Mouse (Mus musculus) intestine, postnatal 0 days (tissue): Measurements from ENCODE around the gene Cerkl. TPM values are rescaled to one million over a fixed set of nuclear protein-coding genes. Genes with fewer than 3 reads are reported as not detected.

Experiments
- ATAC-seq: fragments of 200-750 bp; cut with Nextera tagmentation; 2 replicates; pipeline ENCODE4 v1.8.0; 2017; ENCODE audit warnings: mild to moderate bottlenecking, moderate TSS enrichment, moderate library complexity
- H3K27ac ChIP-seq: fragments of 300-500 bp; sonication (generic); 2 replicates; pipeline ENCODE4 v1.5.1; 2014; ENCODE audit warnings: mild to moderate bottlenecking, low read depth, low read length, moderate library complexity
- H3K27me3 ChIP-seq: fragments of 300-500 bp; sonication (generic); replicated peaks from 2 replicates; pipeline ENCODE4 v1.6.1; 2014; ENCODE audit warnings: low read length, mixed read lengths; ENCODE audit not compliant: control insufficient read depth, insufficient read depth
- H3K36me3 ChIP-seq: fragments of 300-500 bp; sonication (generic); 2 replicates; pipeline ENCODE4 v1.6.1; 2014; ENCODE audit warnings: mild to moderate bottlenecking, moderate library complexity; ENCODE audit not compliant: control insufficient read depth, insufficient read depth
- H3K4me1 ChIP-seq: fragments of 300-500 bp; sonication (generic); replicated peaks from 2 replicates; pipeline ENCODE4 v1.6.1; 2014; ENCODE audit warnings: antibody characterized with exemption, low read length, mixed read lengths; ENCODE audit not compliant: control insufficient read depth, insufficient read depth
- H3K4me2 ChIP-seq: fragments of 300-500 bp; sonication (generic); replicated peaks from 2 replicates; pipeline ENCODE4 v1.6.1; 2014; ENCODE audit warnings: low read depth, mild to moderate bottlenecking, moderate library complexity
- H3K4me3 ChIP-seq: fragments of 300-500 bp; sonication (generic); 2 replicates; pipeline ENCODE4 v1.5.1; 2014; ENCODE audit warnings: low read depth, low read length
- H3K9ac ChIP-seq: fragments of 300-500 bp; sonication (generic); 2 replicates; pipeline ENCODE4 v1.6.1; 2014; ENCODE audit warnings: mild to moderate bottlenecking, low read depth, low read length
- H3K9me3 ChIP-seq: fragments of 300-500 bp; sonication (generic); 2 replicates; pipeline ENCODE4 v1.6.1; 2016; ENCODE audit warnings: mixed run types; ENCODE audit not compliant: control insufficient read depth
- CTCF ChIP-seq: sonication (generic); IDR thresholded peaks from 2 replicates; pipeline ENCODE4 v1.5.1; 2016; ENCODE audit warnings: low read depth, mild to moderate bottlenecking, control low read depth, antibody characterized with exemption, moderate library complexity
- WGBS: fragments of 180-500 bp; shearing (Covaris S2); extraction: QIAGEN DNeasy Blood & Tissue Kit; methylation state at CpG from one replicate; pipeline ENCODE4 v1.1.7; 2014; 5-methylcytosine and 5-hydroxymethylcytosine counted together
- polyA plus RNA-seq: library from polyadenylated mRNA; unstranded; fragments of >200 nt; fragmentation: Nextera tagmentation; extraction: Ambion mirVana; gene quantifications from 2 replicates; pipeline ENCODE4 v1.2.1, GENCODE M21; 2015

Gene Cerkl
- polyA plus RNA-seq, 1 experiment from 2014 or later: 1.2 TPM

DNA sequence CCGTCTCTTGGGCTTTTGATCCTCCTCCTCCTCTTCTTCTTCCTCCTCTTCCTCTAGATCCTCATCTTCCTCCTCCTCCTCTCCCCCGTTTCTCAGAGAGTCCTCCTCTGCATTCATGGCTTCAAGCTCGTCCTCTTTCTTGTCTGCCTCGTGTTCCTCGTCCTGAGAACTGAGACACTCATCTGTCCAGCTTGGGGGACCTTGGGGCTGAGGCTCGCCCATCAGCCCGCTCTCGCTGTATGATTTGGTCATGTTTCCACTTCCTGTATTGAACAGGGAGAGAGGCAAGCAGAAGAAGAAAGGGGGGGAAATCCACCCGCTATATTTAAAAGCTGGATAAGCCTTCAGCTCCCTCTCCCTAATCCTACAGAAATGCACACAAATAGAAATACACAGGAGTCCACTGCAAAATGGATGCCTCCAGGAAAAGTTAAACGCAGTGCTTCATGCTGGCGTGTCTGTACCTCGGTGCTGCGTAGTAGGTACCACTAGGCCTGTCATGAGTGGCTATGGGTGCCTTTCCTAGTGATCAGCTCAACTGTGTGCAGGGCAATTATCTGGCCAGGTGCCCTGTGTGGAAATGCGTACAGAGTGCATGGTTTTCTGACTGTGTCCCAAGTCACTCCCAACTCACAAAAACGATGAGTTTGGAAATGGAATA lies 1.7 kb downstream of the Cerkl start:
- WGBS: 21% methylated on average over 15 of the region's 15 CpGs
- no peak for ATAC-seq
- no peaks in the 10 kb centered on the region for H3K4me1 ChIP-seq
- H3K27ac ChIP-seq: no peak overlapping the region
- no peaks in the 10 kb centered on the region for H3K36me3 ChIP-seq
- H3K27me3 ChIP-seq: peaks cover 66% of the 10 kb centered on the region
- H3K4me2 ChIP-seq: no peak overlapping the region
- no peak overlapping the region for H3K4me3 ChIP-seq
- no peaks in the 10 kb centered on the region for H3K9me3 ChIP-seq
- H3K9ac ChIP-seq: no peak overlapping the region
- no peak for TF ChIP-seq CTCF

DNA sequence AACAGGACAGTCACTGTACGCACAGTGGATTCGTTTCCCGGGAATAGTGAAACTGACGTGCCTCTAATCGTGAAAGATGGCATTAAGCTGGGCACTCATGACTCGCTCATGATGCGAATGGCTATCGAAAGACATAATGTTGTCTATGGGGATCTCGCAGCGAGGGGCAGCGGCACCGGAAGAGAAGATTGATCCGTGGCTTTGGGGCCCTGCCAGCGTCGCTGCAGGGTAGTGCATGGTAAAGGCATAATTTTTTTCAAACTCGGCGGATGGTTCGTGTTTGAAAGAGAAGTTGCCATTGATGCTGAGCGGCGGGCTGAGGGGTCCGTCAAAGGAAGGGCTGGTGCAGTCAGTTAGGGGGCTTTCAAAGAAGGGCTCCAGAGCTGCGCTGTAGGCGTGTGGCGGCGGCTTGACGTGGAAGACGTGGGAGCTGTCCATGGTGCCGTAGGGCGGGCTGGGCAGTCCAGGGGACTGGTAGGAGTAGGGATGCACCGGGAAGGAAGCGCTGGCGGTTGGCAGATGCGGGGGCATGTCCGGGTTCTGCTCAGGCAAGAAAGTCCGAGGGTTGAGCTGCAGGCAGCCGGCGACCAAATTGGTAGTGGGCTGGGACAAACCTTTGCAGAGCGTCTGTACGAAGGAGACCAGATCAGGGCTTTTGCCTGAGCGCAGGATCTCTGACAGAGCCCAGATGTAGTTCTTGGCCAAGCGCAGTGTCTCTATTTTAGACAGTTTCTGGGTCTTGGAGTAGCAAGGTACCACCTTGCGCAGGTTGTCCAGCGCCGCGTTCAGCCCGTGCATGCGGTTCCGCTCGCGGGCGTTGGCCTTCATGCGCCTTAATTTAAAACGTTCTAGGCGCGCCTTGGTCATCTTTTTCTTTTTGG lies 2.4 kb downstream of the Cerkl start:
- peak overlapping the region; percentile 78 for H3K4me2 ChIP-seq
- H3K36me3 ChIP-seq: no peaks in the 10 kb centered on the region
- no peak overlapping the region for H3K27ac ChIP-seq
- no peaks in the 10 kb centered on the region for H3K9me3 ChIP-seq
- ATAC-seq: peak; percentile 70
- H3K27me3 ChIP-seq: peaks cover 58% of the 10 kb centered on the region
- no peak overlapping the region for H3K9ac ChIP-seq
- no peaks in the 10 kb centered on the region for H3K4me1 ChIP-seq
- TF ChIP-seq CTCF: no peak
- WGBS: 4% methylated on average over 55 of the region's 55 CpGs
- H3K4me3 ChIP-seq: peak overlapping the region; percentile 45

DNA sequence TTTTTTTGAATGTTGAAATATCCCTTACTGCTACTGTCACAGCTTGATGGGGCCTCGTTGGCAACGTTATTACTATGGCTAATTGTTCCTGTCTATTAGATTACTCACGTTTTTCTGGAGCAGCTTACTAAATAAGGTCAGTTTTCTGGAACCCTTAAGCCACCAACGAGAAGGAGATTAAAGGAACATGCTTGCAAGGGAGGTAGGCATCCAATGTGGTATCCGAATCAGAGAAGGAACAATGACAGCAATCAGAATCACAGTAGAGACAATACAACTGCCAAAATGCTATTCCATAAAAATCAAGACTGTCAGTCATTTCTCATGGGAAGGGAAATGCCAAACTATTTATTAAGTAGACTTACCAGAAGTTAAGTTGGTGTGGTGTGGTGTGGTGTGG lies 5.1 kb downstream of the Cerkl start:
- Histone ChIP-seq H3K4me1 (no peaks in the 10 kb centered on the region), H3K4me2 (no peak overlapping the region), H3K9ac (no peak overlapping the region), H3K4me3 (no peak overlapping the region), H3K9me3 (no peaks in the 10 kb centered on the region), H3K27ac (no peak overlapping the region), H3K36me3 (no peaks in the 10 kb centered on the region), H3K27me3 (peaks cover 31% of the 10 kb centered on the region)
- WGBS: 51% methylated on average over 5 of the region's 5 CpGs
- ATAC-seq: no peak
- TF ChIP-seq CTCF: no peak

DNA sequence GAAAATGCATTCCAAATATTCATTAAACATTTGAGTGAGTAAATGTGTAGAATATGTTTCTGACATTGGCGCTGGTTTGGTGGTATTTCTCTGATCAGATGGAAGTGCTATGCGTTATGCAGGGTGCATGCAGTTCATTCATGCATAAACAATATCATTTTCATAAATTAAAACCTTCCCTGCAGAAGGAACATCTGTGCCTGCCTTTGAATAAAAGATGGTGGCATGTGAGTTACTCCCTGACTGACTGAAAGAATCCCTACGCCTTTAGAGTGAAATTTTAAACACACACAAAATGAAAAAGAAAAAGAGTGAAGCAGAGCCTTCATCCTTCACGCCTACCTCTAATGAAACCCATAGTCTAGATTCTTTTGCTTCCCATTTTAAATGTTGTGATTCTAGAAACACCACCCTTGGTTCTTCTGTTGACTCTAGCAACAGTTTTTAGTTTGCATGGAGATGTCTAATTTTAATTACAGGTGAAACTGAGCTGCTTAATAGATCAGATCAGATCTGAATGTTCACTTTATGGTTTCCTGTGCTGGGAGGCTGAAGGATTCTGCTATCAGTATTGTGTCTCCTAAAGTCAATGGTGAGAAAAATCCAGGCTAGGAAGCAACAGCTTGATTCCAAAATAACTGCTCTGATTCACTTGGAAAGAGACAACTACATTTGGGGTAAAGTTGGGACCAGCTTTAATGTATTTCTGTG lies 5.7 kb downstream of the Cerkl start:
- no peak overlapping the region for H3K4me3 ChIP-seq
- H3K27me3 ChIP-seq: peaks cover 25% of the 10 kb centered on the region
- no peaks in the 10 kb centered on the region for H3K9me3 ChIP-seq
- 69% methylated on average over 4 of the region's 4 CpGs for WGBS
- no peak for TF ChIP-seq CTCF
- H3K9ac ChIP-seq: no peak overlapping the region
- H3K4me1 ChIP-seq: no peaks in the 10 kb centered on the region
- no peak for ATAC-seq
- no peaks in the 10 kb centered on the region for H3K36me3 ChIP-seq
- no peak overlapping the region for H3K27ac ChIP-seq
- H3K4me2 ChIP-seq: no peak overlapping the region

DNA sequence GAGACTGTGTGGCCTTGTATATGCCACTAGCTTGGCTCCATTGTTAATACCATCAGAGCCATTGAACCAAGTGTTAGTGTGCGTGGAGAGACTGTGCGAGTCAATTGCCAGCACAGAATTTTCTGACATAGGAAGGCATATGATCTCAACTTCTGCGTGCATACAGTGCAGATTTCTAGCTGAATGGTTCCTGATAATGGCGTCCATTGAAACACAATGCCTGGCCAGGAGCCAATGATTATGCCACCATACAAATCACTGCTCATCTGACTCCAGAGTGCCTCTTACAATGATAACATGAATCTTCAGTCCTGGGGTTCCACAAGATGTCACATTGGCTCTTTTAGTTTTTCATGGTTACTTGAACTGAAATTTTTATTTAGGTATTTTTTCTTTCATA lies 7.2 kb downstream of the Cerkl start:
- Histone ChIP-seq H3K9me3 (no peaks in the 10 kb centered on the region), H3K36me3 (no peaks in the 10 kb centered on the region), H3K9ac (no peak overlapping the region), H3K4me3 (no peak overlapping the region), H3K27me3 (peaks cover 10% of the 10 kb centered on the region), H3K4me2 (no peak overlapping the region), H3K27ac (no peak overlapping the region), H3K4me1 (no peaks in the 10 kb centered on the region; the same call in 1 of the 2 replicates)
- 70% methylated on average over 4 of the region's 4 CpGs for WGBS
- TF ChIP-seq CTCF: no peak
- ATAC-seq: no peak

DNA sequence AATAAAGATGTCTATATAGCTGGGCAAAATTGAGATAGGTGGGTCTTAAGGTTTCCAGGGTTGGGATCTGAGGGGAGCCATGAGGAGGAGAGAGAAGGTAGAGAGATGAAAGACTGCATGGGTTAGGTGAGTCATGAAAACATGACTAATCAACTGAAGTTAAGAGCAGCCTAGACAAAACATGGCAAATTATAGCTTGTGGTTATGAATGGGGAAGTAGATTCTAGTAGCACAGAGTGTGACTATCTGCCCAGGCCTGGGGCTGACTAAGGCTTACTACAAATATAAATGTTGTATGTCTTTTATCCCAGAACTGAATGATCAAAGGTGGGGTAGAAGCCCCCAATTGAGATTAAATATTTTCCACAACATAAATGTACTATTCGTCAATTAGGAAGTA lies 9.4 kb downstream of the Cerkl start:
- WGBS: 76% methylated on average over 1 of the region's 1 CpGs

More for the DNA sequence above, 9.4 kb downstream of the Cerkl start:
- Histone ChIP-seq H3K27ac (no peak overlapping the region), H3K4me3 (no peak overlapping the region), H3K4me1 (no peaks in the 10 kb centered on the region; the same call in 1 of the 2 replicates), H3K27me3 (no peaks in the 10 kb centered on the region), H3K4me2 (no peak overlapping the region), H3K9ac (no peak overlapping the region), H3K9me3 (no peaks in the 10 kb centered on the region), H3K36me3 (no peaks in the 10 kb centered on the region)
- ATAC-seq: no peak
- no peak for TF ChIP-seq CTCF
